In genomic region chr12:76593839-76594322, GRCm38 (mm10) we compare ENCODE assay signal across 8 mouse cellular contexts.
DNase-seq lines count a peak whose midpoint lies in the region; ATAC-seq lines count a peak whose summit lies in the region.

No protein-coding gene starts in this region.

- WGBS in neural tube, embryonic 12.5 days = 22% methylated on average over 7 of the region's 7 CpGs
- 4% methylated on average over 7 of the region's 7 CpGs for WGBS in embryonic facial prominence, embryonic 15.5 days
- WGBS in liver, embryonic 15.5 days (ENCODE audit: insufficient replicate concordance) = 10% methylated on average over 7 of the region's 7 CpGs

- peak; percentile 49 for ATAC-seq in neural tube, embryonic 12.5 days (ENCODE audit: low FRiP score, low read depth)
- ATAC-seq in embryonic facial prominence, embryonic 15.5 days (ENCODE audit: insufficient number of reproducible peaks, low FRiP score, low TSS enrichment, low read depth) = peak; percentile 80
- peak; percentile 91 for ATAC-seq in liver, embryonic 15.5 days (ENCODE audit: insufficient read depth)
- peak; percentile 56; the same call in 1 of the 2 replicates for ATAC-seq in neutrophil, adult 5-6 weeks (ENCODE audit: extremely low read depth, insufficient number of reproducible peaks, low FRiP score, poor library complexity, severe bottlenecking)

- no peaks in the 10 kb centered on the region for H3K36me3 ChIP-seq in neural tube, embryonic 12.5 days
- H3K36me3 ChIP-seq in embryonic facial prominence, embryonic 15.5 days = no peaks in the 10 kb centered on the region
- H3K36me3 ChIP-seq in liver, embryonic 15.5 days (replicated peaks) = peaks cover 42% of the 10 kb centered on the region

- no peaks in the 10 kb centered on the region for H3K27me3 ChIP-seq in neural tube, embryonic 12.5 days (replicated peaks)
- H3K27me3 ChIP-seq in embryonic facial prominence, embryonic 15.5 days = no peaks in the 10 kb centered on the region
- H3K27me3 ChIP-seq in liver, embryonic 15.5 days = peaks cover 14% of the 10 kb centered on the region; the same call in 1 of the 2 replicates

- no peak overlapping the region for H3K9ac ChIP-seq in neural tube, embryonic 12.5 days
- no peak overlapping the region for H3K9ac ChIP-seq in embryonic facial prominence, embryonic 15.5 days
- peak overlapping the region; percentile 58 for H3K9ac ChIP-seq in liver, embryonic 15.5 days

- H3K9me3 ChIP-seq in neural tube, embryonic 12.5 days = no peaks in the 10 kb centered on the region
- no peaks in the 10 kb centered on the region for H3K9me3 ChIP-seq in embryonic facial prominence, embryonic 15.5 days (replicated peaks)
- H3K9me3 ChIP-seq in liver, embryonic 15.5 days (replicated peaks) = no peaks in the 10 kb centered on the region

- H3K4me1 ChIP-seq in neural tube, embryonic 12.5 days = peaks cover 9% of the 10 kb centered on the region; the same call in 1 of the 2 replicates
- H3K4me1 ChIP-seq in embryonic facial prominence, embryonic 15.5 days = peaks cover 45% of the 10 kb centered on the region
- peaks cover 62% of the 10 kb centered on the region for H3K4me1 ChIP-seq in liver, embryonic 15.5 days (replicated peaks)

- no peak for DNase-seq in neural tube, embryonic 10.5 days (ENCODE audit: extremely low spot score, low spot score)
- DNase-seq in heart, adult 9 months (ENCODE audit: low spot score in 2 of 2) = peak; percentile 81 to 87
- peak; percentile 80 to 83 for DNase-seq in kidney, postnatal 25 days
- peak; percentile 70 for DNase-seq in urinary bladder, adult 2 months (ENCODE audit: low spot score)

- H3K27ac ChIP-seq in neural tube, embryonic 12.5 days = no peak overlapping the region
- peak overlapping the region; percentile 89 for H3K27ac ChIP-seq in embryonic facial prominence, embryonic 15.5 days (replicated peaks)
- peak overlapping the region; percentile 92 for H3K27ac ChIP-seq in liver, embryonic 15.5 days (replicated peaks)

- H3K4me2 ChIP-seq in neural tube, embryonic 12.5 days (replicated peaks) = no peak overlapping the region
- no peak overlapping the region; the same call in 1 of the 2 replicates for H3K4me2 ChIP-seq in embryonic facial prominence, embryonic 15.5 days (replicated peaks)
- H3K4me2 ChIP-seq in liver, embryonic 15.5 days = peak overlapping the region; percentile 63

- H3K4me3 ChIP-seq in neural tube, embryonic 12.5 days = no peak overlapping the region
- no peak overlapping the region for H3K4me3 ChIP-seq in embryonic facial prominence, embryonic 15.5 days (replicated peaks)
- peak overlapping the region; percentile 12; the same call in 1 of the 2 replicates for H3K4me3 ChIP-seq in liver, embryonic 15.5 days (replicated peaks)
